Mouse (Mus musculus) adrenal gland, postnatal 4 days (tissue): ENCODE measurements at regions not wholly inside any gene's neighbourhood (a gene's known extent, or its start where the extent isn't known, plus 50 kb on each side); places are given as distances from the start of the nearest gene placed in this dataset.
A peak's percentile ranks its signal among the peaks of the same experiment; 100 is the strongest.

ENCODE experiments used
- DNase-seq, 2 experiments: peaks; one replicate each; pipeline ENCODE4 v3.0.0; 2021 to 2022; ENCODE audit warnings: low spot score in 2 of 2, mixed read lengths in 2 of 2

GRCm38 (mm10) chr7:75398904-75399724, 56.2 kb upstream of the Akap13 start:
- peak in 1 of 2 experiments; percentile 27 for DNase-seq

GRCm38 (mm10) chr7:75400471-75400870, 54.9 kb upstream of the Akap13 start:
- no peak for DNase-seq

- no peak for DNase-seq
Observed at GRCm38 (mm10) chr7:75404955-75405354, 50.4 kb upstream of the Akap13 start.
